Mouse (Mus musculus) adrenal gland, postnatal 36 days (tissue): ENCODE results near the gene Nek1. TPM values are rescaled to one million over a fixed set of nuclear protein-coding genes. Genes with fewer than 3 reads are reported as not detected.
"Not testable (repeated sequence)": the region's sequence is repeated elsewhere in the genome, so short reads cannot be mapped to it uniquely, and the experiment has no call there.

ENCODE experiments used
- DNase-seq, 2 experiments: peaks; one replicate each; pipeline ENCODE4 v3.0.0; 2021; ENCODE audit warnings: mixed read lengths in 1 of 2
- total RNA-seq, 2 experiments: library from RNA; stranded (reverse); gene quantifications; 2 replicates each; pipeline ENCODE4 v1.2.3; 2021

Nek1 gene
- total RNA-seq, 2 experiments from 2014 or later, result 14.2 to 15.3 TPM

- DNase-seq, result not testable (repeated sequence)
These were observed 8.6 kb upstream of the Nek1 start for GRCm38 (mm10) chr8:60984260-60985010.

GRCm38 (mm10) chr8:60992561-60992909 lies 460 bp upstream of the Nek1 start:
- DNase-seq, result peak; percentile 76 to 87

DNA sequence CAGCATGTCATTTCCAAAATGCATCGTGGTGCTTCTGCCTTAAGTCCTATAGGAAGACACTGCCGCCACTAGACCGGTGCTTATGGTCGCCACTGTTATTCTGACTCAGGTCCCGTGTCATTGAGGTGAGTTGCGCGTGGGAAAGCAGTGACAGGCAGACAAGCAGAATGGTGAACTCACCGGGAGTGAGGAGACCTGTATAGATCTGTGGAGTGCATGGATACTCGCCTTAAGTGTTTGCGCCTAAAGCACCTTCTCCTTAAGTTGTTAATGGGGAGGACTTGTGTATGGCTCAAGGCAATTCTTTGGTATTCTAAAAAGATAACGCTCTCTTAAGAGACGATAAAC lies 618 bp downstream of the Nek1 start:
- DNase-seq, result no peak

GRCm38 (mm10) chr8:60996468-60996867 lies 3.5 kb downstream of the Nek1 start:
- DNase-seq, result no peak

DNA sequence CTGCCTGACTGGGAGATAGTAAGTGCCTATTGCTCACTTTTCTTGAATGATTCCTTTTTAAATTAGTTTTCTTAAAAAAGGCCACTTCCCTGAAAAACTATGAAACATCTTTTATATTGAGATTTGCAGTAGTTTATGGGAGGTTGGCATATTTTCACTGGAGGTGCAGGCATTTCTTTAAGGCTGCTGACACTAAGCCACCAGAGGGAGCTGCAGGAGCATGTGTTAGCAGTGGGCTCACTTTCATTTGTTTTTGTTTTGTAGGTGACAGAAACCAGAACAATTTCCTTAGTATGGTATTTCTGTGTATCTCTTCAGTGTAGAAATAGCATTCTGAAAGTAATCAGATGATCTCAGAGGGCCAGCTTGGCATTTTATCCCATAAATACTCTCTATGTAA lies 49.0 kb downstream of the Nek1 start:
- peak; percentile 52 to 73 for DNase-seq

- DNase-seq, result no peak
These were observed 50.9 kb downstream of the Nek1 start for GRCm38 (mm10) chr8:61043874-61044273.

GRCm38 (mm10) chr8:61046816-61047215 lies 53.8 kb downstream of the Nek1 start:
- no peak for DNase-seq

- DNase-seq, result no peak
These were observed 60.0 kb downstream of the Nek1 start for GRCm38 (mm10) chr8:61053017-61053416.

GRCm38 (mm10) chr8:61054313-61054712 lies 61.3 kb downstream of the Nek1 start:
- DNase-seq, result no peak

DNA sequence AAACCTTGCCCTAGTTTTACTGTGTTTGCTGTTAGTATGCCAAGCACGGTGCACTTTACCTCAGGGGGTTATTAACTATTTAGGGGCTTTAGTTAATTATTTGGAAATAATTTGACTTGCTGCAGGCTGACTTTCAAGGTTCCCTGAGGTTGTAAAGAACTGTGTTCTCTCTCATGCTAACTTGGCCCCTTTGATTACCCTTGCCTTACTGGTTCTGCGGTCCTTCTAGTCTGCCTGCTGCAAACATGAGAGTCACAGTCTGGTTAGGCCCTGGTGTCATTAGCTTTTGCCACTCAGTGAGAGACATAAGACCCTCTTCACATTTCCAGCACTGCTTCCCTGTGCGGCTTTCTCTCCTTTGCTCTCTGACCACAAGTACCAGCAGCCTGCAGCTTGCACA lies 64.0 kb downstream of the Nek1 start:
- DNase-seq, result no peak

GRCm38 (mm10) chr8:61059143-61059542 lies 66.1 kb downstream of the Nek1 start:
- DNase-seq, result no peak

GRCm38 (mm10) chr8:61060412-61060811 lies 67.4 kb downstream of the Nek1 start:
- no peak for DNase-seq

- no peak for DNase-seq
These were observed 82.1 kb downstream of the Nek1 start for GRCm38 (mm10) chr8:61075059-61075458.

GRCm38 (mm10) chr8:61110496-61110895 lies 117.5 kb downstream of the Nek1 start:
- no peak for DNase-seq

DNA sequence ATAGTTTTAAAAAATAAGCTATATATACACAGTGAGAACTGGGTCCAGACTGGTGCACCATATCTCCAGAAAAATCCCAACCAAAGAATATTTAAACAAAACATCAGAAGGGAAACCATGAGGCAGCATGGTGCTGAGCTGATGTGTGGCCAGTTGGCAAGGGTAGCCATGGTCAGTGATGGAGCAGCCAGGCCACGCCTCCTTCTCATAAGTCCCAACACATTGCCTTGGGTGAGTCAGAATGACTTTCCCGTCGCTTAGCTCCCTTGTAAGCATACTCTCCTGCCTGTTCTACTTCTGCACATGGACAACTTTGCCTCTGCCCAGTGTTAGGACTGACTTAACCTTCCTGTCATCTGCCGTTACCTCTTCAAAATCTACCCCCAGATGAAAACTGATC lies 118.9 kb downstream of the Nek1 start:
- DNase-seq, result peak; percentile 61 to 64

DNA sequence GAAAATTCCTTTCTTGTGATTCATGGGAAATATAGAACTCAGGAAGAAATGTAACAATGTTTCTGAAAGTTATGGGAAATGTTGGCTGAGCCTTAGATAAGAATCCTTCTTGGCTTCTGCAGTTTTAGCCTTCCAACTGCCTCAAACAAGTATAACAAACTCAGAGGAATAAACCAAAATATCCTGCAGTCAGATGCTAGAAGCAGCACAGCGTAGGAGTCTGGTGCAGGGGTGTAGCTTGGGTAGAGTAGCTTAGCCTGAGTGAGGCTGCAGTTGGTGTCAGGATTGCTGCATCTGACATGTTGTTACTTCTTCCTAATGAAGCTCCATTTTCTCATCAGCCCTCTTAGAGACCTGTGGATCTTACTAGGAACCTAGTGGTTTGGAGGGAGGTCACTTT lies 128.6 kb downstream of the Nek1 start:
- DNase-seq, result no peak

DNA sequence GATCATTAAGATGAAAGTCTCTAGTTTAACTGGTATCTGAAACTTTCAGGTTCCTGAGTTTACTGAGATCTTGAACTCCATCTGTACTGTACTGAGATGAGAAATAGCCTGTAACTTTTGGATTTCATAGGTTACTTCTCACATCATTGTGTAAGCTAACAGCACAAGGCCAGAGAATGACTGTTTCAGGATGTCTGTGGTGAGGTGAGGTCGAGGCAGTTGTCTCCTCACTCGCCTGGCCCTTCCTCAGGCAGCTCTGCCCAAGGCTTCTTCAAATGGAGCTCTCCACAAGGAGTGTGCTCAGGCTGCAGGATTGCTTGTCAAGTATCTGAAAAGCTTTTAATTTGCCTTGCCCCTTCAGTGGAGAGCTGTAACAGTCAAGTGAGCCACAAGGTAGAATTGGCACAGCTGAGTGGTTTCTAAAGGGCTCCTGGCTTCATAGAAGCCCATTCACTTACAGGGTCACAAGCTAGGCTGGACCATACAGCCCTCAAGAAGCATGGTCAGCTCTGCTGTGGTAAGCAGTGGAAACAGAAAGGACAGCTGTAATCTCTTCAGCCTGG lies 134.4 kb downstream of the Nek1 start:
- no peak for DNase-seq

DNA sequence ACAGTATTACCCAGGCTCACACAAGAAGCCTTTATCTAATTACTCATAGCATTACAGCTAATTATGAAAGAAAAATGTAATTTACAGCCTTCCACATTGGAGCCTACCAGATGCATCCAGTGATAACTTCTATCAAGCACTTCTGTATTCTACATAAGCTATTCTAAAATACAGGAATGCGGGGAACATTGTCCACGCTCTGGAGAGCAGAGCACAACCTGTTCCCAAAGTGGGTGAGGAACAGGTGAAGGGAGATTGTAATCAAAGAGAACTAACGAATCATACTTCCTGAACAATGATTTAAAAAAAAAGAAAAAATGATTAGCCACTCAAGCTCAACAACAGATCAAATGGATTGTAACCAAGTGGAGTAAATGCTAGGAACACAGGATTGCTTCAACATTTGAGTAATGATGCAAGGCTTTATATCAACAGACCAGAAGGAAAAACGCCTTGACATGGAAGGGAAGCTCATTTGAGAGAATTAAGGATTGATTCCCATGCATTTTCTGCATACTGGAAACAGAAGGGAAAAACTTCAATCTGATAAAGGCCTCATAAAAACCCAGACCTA lies 139.7 kb downstream of the Nek1 start:
- no peak for DNase-seq

- DNase-seq, result no peak
These were observed 148.9 kb downstream of the Nek1 start for GRCm38 (mm10) chr8:61141869-61142268.

GRCm38 (mm10) chr8:61142302-61142701 lies 149.3 kb downstream of the Nek1 start:
- DNase-seq, result no peak

DNA sequence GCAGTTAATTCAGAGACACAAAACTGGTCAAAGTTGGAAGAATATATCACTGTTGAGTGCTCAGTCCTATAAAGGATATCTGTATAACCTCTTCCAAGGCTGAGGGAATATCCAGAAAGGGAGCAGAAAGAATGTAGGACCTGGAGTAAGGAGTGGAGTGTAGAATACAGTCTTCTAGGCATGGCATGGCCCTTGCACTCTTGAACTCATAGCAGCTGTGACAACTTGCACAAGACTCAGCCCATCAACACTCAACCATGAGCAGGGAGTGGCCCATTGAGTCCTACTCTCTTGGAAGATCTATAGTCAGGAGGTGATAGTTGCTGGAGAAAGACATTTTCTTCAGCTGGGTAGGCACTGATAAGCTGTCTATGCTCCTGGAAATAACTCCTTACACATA lies 149.8 kb downstream of the Nek1 start:
- no peak for DNase-seq

DNA sequence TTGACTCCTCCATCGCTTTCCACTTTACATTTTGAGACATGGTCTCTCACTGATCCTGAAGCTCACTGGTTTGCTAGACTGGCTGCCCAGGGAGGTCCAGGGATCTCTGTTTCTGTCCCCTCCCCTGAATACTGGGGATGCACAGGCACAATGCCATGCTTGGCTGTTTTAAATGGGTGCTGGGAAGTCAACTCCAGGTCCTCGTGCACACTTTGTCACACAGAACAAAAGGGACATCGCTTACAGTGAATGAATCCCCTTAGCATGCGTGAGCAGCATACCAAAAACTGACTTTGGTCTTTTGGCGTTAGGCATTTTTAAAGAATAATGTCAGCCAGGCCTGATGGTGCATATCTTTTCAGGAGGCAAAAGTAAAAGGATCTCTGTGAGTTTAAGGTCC lies 155.7 kb downstream of the Nek1 start:
- no peak for DNase-seq

DNA sequence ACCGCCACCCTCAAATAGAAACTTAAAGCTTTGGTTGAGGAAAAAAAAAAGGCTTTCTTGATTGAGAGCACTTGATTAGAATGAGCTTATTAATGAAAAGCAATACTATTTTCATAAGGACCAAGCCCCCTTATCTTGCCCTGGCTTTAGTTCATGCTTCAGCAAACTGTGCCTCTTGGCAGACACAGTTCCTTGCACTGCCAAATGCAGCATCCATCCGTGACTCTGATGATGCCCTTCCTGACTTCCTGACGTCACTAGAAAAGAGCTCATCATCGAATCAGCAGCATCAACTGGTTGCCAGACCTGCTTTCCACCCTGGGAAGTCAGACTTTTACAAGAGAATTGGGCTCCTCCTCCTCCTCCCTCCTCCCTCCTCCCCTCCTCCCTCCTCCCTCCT lies 157.6 kb downstream of the Nek1 start:
- no peak for DNase-seq

GRCm38 (mm10) chr8:61156406-61156805 lies 163.4 kb downstream of the Nek1 start:
- DNase-seq, result no peak
